Mouse (Mus musculus) intestine, postnatal 0 days (tissue): ENCODE measurements at regions not wholly inside any gene's neighbourhood (a gene's known extent, or its start where the extent isn't known, plus 50 kb on each side); places are given as distances from the start of the nearest gene placed in this dataset. TPM values are rescaled to one million over a fixed set of nuclear protein-coding genes. Genes with fewer than 3 reads are reported as not detected.
A peak's percentile ranks its signal among the peaks of the same experiment; 100 is the strongest.

ENCODE experiments used
- ATAC-seq: fragments of 200-750 bp; cut with Nextera tagmentation; 2 replicates; pipeline ENCODE4 v1.8.0; 2017; ENCODE audit warnings: mild to moderate bottlenecking, moderate TSS enrichment, moderate library complexity
- H3K27ac ChIP-seq: fragments of 300-500 bp; sonication (generic); 2 replicates; pipeline ENCODE4 v1.5.1; 2014; ENCODE audit warnings: mild to moderate bottlenecking, low read depth, low read length, moderate library complexity
- H3K27me3 ChIP-seq: fragments of 300-500 bp; sonication (generic); replicated peaks from 2 replicates; pipeline ENCODE4 v1.6.1; 2014; ENCODE audit warnings: low read length, mixed read lengths; ENCODE audit not compliant: control insufficient read depth, insufficient read depth
- H3K36me3 ChIP-seq: fragments of 300-500 bp; sonication (generic); 2 replicates; pipeline ENCODE4 v1.6.1; 2014; ENCODE audit warnings: mild to moderate bottlenecking, moderate library complexity; ENCODE audit not compliant: control insufficient read depth, insufficient read depth
- H3K4me1 ChIP-seq: fragments of 300-500 bp; sonication (generic); replicated peaks from 2 replicates; pipeline ENCODE4 v1.6.1; 2014; ENCODE audit warnings: antibody characterized with exemption, low read length, mixed read lengths; ENCODE audit not compliant: control insufficient read depth, insufficient read depth
- H3K4me2 ChIP-seq: fragments of 300-500 bp; sonication (generic); replicated peaks from 2 replicates; pipeline ENCODE4 v1.6.1; 2014; ENCODE audit warnings: low read depth, mild to moderate bottlenecking, moderate library complexity
- H3K4me3 ChIP-seq: fragments of 300-500 bp; sonication (generic); 2 replicates; pipeline ENCODE4 v1.5.1; 2014; ENCODE audit warnings: low read depth, low read length
- H3K9ac ChIP-seq: fragments of 300-500 bp; sonication (generic); 2 replicates; pipeline ENCODE4 v1.6.1; 2014; ENCODE audit warnings: mild to moderate bottlenecking, low read depth, low read length
- H3K9me3 ChIP-seq: fragments of 300-500 bp; sonication (generic); 2 replicates; pipeline ENCODE4 v1.6.1; 2016; ENCODE audit warnings: mixed run types; ENCODE audit not compliant: control insufficient read depth
- CTCF ChIP-seq: sonication (generic); IDR thresholded peaks from 2 replicates; pipeline ENCODE4 v1.5.1; 2016; ENCODE audit warnings: low read depth, mild to moderate bottlenecking, control low read depth, antibody characterized with exemption, moderate library complexity
- WGBS: fragments of 180-500 bp; shearing (Covaris S2); extraction: QIAGEN DNeasy Blood & Tissue Kit; methylation state at CpG from one replicate; pipeline ENCODE4 v1.1.7; 2014; 5-methylcytosine and 5-hydroxymethylcytosine counted together
- microRNA-seq: library from miRNA; unstranded; fragments of <30 nt; microRNA quantifications from one replicate; pipeline ENCODE4, GENCODE M21; 2016

DNA sequence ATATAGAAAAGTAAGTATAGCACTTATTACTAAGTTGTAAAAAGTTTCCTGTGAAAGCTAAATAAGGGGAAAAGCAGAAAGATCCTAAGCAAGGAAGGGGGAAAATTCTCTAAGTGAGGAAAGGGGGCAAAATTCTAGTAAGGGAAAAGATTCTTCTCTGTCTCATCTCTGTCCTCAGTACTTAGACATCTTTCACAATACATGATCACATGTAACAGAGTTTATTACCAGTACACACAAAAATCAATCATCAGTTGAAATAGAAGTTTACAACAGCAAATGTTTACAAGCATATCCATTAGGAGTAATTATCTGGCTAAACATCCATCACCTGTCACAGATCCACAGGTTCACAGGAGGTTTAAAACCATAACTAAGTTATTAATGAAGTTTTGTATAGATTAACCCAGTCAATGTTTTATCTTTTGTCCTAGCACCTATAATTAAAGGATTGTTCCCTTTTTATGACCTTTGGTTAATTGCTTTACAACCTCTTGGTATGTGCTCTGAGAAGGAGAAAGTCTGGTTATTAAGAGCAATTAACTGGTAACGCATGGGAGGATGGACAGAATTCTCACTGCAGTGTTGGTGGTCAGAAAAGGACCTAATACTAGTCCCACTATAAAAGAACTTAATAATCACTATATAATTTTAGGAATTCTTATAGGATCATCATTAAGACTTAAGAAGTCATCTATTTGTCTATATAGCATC, 877.8 kb downstream of the Slitrk6 start:
- H3K9me3 ChIP-seq, result no peaks in the 10 kb centered on the region
- H3K27me3 ChIP-seq, result no peaks in the 10 kb centered on the region; the same call in 1 of the 2 replicates
- H3K9ac ChIP-seq, result no peak overlapping the region
- no peak for TF ChIP-seq CTCF
- no peak overlapping the region for H3K4me3 ChIP-seq
- H3K36me3 ChIP-seq, result no peaks in the 10 kb centered on the region
- no peak overlapping the region for H3K27ac ChIP-seq
- 36% methylated on average over 1 of the region's 1 CpGs for WGBS
- peak; percentile 74 for ATAC-seq
- no peaks in the 10 kb centered on the region for H3K4me1 ChIP-seq
- H3K4me2 ChIP-seq, result no peak overlapping the region

GRCm38 (mm10) chr14:109874230-109874629, 880.7 kb downstream of the Slitrk6 start:
- peak; percentile 78 for TF ChIP-seq CTCF
- H3K4me2 ChIP-seq, result no peak overlapping the region
- 8% methylated on average over 1 of the region's 1 CpGs for WGBS
- H3K27me3 ChIP-seq, result no peaks in the 10 kb centered on the region; the same call in 1 of the 2 replicates
- H3K36me3 ChIP-seq, result no peaks in the 10 kb centered on the region
- no peaks in the 10 kb centered on the region for H3K9me3 ChIP-seq
- no peak overlapping the region for H3K4me3 ChIP-seq
- ATAC-seq, result no peak
- H3K9ac ChIP-seq, result no peak overlapping the region
- no peak overlapping the region for H3K27ac ChIP-seq
- no peaks in the 10 kb centered on the region for H3K4me1 ChIP-seq

GRCm38 (mm10) chr14:109840354-109841104, 914.4 kb downstream of the Slitrk6 start:
- Histone ChIP-seq H3K27me3 (no peaks in the 10 kb centered on the region), H3K9me3 (no peaks in the 10 kb centered on the region), H3K4me3 (no peak overlapping the region), H3K4me1 (no peaks in the 10 kb centered on the region), H3K9ac (no peak overlapping the region), H3K4me2 (no peak overlapping the region), H3K27ac (no peak overlapping the region), H3K36me3 (no peaks in the 10 kb centered on the region)
- WGBS, result 41% methylated on average over 6 of the region's 6 CpGs
- ATAC-seq, result no peak
- peak; percentile 55 for TF ChIP-seq CTCF

DNA sequence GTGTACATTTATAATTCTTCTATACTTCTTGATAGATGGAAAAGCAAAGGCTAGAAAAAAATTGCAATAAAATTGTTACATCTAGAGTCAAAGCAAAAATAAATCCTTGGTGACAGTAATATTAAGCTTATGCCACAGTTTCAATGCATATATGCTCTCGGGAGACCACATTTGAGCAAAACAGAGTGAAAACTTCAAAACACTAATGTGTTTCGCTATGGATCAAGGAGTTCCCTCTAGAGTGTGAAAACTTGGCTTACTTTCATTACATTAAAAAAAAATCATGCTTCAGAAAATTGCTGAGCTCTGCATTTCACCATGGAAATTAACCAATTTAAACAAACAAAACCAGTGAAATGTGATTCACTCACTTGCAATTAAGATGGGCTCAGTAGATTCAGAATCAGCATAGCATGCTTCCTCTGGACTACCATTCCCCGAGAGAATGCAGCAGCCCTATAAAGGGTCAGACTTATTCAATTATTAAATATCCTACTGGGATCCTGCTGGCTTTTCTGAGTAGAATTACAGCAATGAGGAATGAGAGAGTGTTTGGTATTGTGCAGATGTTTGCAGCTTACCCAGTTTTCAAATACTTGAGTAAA, 888.7 kb upstream of the Slitrk1 start:
- no peak for TF ChIP-seq CTCF

GRCm38 (mm10) chr14:109772246-109772645, 858.3 kb upstream of the Slitrk1 start:
- no peak for ATAC-seq
- WGBS, result 74% methylated on average over 1 of the region's 1 CpGs

More for the DNA sequence above, 888.7 kb upstream of the Slitrk1 start:
- H3K4me2 ChIP-seq, result no peak overlapping the region
- H3K9ac ChIP-seq, result no peak overlapping the region
- H3K27ac ChIP-seq, result no peak overlapping the region
- no peaks in the 10 kb centered on the region for H3K36me3 ChIP-seq
- no peaks in the 10 kb centered on the region for H3K4me1 ChIP-seq
- ATAC-seq, result no peak
- 69% methylated on average over 3 of the region's 3 CpGs for WGBS
- H3K9me3 ChIP-seq, result no peaks in the 10 kb centered on the region
- no peak overlapping the region for H3K4me3 ChIP-seq
- H3K27me3 ChIP-seq, result no peaks in the 10 kb centered on the region

GRCm38 (mm10) chr14:109760892-109761291, 846.9 kb upstream of the Slitrk1 start:
- TF ChIP-seq CTCF, result no peak
- H3K9me3 ChIP-seq, result no peaks in the 10 kb centered on the region
- H3K9ac ChIP-seq, result no peak overlapping the region
- no peak overlapping the region for H3K27ac ChIP-seq
- 90% methylated on average over 1 of the region's 1 CpGs for WGBS
- no peaks in the 10 kb centered on the region for H3K27me3 ChIP-seq
- no peak overlapping the region for H3K4me3 ChIP-seq
- no peaks in the 10 kb centered on the region for H3K4me1 ChIP-seq
- H3K36me3 ChIP-seq, result no peaks in the 10 kb centered on the region
- no peak for ATAC-seq
- no peak overlapping the region for H3K4me2 ChIP-seq

More at GRCm38 (mm10) chr14:109772246-109772645, 858.3 kb upstream of the Slitrk1 start:
- no peak overlapping the region for H3K9ac ChIP-seq
- no peaks in the 10 kb centered on the region for H3K27me3 ChIP-seq
- TF ChIP-seq CTCF, result no peak
- no peak overlapping the region for H3K27ac ChIP-seq
- no peak overlapping the region for H3K4me2 ChIP-seq
- no peaks in the 10 kb centered on the region for H3K4me1 ChIP-seq
- no peak overlapping the region for H3K4me3 ChIP-seq
- no peaks in the 10 kb centered on the region for H3K36me3 ChIP-seq
- H3K9me3 ChIP-seq, result no peaks in the 10 kb centered on the region

Small RNAs in the stretch of these regions (microRNA-seq; reads per million reads assigned to microRNA genes)
- gene Gm24369, result not detected
